ENCODE assay signal across 8 mouse cellular contexts in the genomic region with DNA sequence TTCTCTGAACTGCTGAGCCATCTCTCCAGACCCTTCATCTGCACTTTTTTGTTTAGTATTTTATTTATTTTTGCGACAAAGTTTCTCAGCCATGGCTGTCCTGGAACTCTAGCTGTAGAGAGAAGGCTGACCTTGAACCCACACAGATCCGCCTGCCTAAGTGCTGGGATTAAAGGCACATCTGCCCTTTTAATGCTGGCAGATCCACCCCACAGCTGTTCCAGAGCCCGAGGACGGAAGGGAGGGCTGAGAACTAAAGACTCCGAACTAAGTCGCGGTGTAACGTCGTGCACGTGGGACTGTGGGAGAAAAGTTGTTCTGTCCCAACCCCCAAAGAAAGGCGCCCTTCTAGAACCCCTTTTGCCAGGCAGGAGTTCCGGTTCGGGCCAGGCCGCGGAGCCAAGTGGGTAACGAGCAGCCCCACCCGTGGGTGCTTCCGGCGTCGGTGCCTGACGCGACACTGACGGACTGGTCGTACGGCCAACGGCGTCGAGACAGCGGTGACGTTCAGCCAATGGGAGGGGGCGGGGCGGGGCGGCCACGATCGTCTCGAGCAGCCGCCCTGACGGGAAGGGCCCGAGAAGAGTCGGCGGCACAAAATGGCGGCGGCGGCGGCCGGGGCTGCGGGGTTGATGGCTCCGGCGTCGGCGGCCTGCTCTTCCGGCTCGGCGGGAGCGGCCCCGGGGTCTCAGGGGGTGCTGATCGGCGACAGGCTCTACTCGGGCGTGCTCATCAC. TPM values are rescaled to one million over a fixed set of nuclear protein-coding genes. Genes with fewer than 3 reads are reported as not detected.
DNase-seq lines count a peak whose midpoint lies in the region; ATAC-seq and TF ChIP-seq lines count a peak whose summit lies in the region.

A gene (plus strand): TSS at position 561 of the 736 bp plus-strand sequence.

- H3K9me3 ChIP-seq in ES-E14 (ENCODE audit: control insufficient read depth, insufficient read depth, low read depth, low read length): no peaks in the 10 kb centered on the region
- no peaks in the 10 kb centered on the region for H3K9me3 ChIP-seq in forebrain, embryonic 15.5 days

- peak within 1 kb of the TSS; percentile 99 for H3K9ac ChIP-seq in ES-E14 (ENCODE audit: insufficient read depth, low read depth, low read length, poor library complexity, severe bottlenecking)
- peak within 1 kb of the TSS; percentile 94 for H3K9ac ChIP-seq in forebrain, embryonic 15.5 days (replicated peaks)

- H3K4me3 ChIP-seq in ES-E14 (ENCODE audit: insufficient read depth in 1 of 2, low read depth in 1 of 2, low read length in 2 of 2, poor library complexity in 1 of 2, severe bottlenecking in 1 of 2): peak within 1 kb of the TSS; percentile 96 to 97
- H3K4me3 ChIP-seq in forebrain, embryonic 15.5 days: peak within 1 kb of the TSS; percentile 97
- H3K4me3 ChIP-seq in lung, adult 2 months (replicated peaks; ENCODE audit: extremely low read depth, low read depth, low read length): peak within 1 kb of the TSS; percentile 91

- TF ChIP-seq POLR2A in lung, adult 2 months (IDR thresholded peaks at IDR 0.05; ENCODE audit: borderline replicate concordance, extremely low read depth, low read depth, low read length): peak; percentile 53; the same call in 1 of the 2 replicates

- peak; percentile 91 for DNase-seq in ES-E14 (ENCODE audit: low read depth, low spot score)
- peak; percentile 93 for DNase-seq in cerebellum, adult 11-12 months
- peak; percentile 91 for DNase-seq in heart, postnatal 25 days (ENCODE audit: low spot score)
- DNase-seq in layer of hippocampus, adult 18-20 months (ENCODE audit: low spot score in 2 of 2): peak; percentile 90 to 96
- DNase-seq in lung, adult 2 months: peak; percentile 89
- DNase-seq in thymus, adult 18-20 months: peak; percentile 92 to 94

- intact Hi-C loops in heart, postnatal 25 days (cut with DNase I): loop anchor here (2.0 kb wide), 1 partner anchor 19 kb away; a partner anchor contains a TSS

- under 1% methylated on average over 60 of the region's 60 CpGs for WGBS in forebrain, embryonic 15.5 days
- WGBS in lung, adult 2 months: under 1% methylated on average over 59 of the region's 60 CpGs

- H3K27me3 ChIP-seq in forebrain, embryonic 15.5 days: no peaks in the 10 kb centered on the region

- no peak for TF ChIP-seq CTCF in lung, adult 2 months (IDR thresholded peaks at IDR 0.05; ENCODE audit: insufficient read depth, low read length)

- ATAC-seq in forebrain, embryonic 15.5 days (replicated peaks): peak; percentile 99
- peak; percentile 100 for ATAC-seq in neutrophil, adult 5-6 weeks (ENCODE audit: extremely low read depth, insufficient number of reproducible peaks, low FRiP score, poor library complexity, severe bottlenecking)

- peaks cover 0 to 2% of the 10 kb centered on the region in 2 experiments; a peak in 2 of 4 replicates for H3K4me1 ChIP-seq in ES-E14 (ENCODE audit: control insufficient read depth in 2 of 2, insufficient read depth in 2 of 2, low read length in 2 of 2, poor library complexity in 1 of 2)
- peaks cover 25% of the 10 kb centered on the region for H3K4me1 ChIP-seq in forebrain, embryonic 15.5 days
- H3K4me1 ChIP-seq in lung, adult 2 months (ENCODE audit: control insufficient read depth, insufficient read depth, low read length): peaks cover 8% of the 10 kb centered on the region

- peak within 1 kb of the TSS; percentile 88 for H3K4me2 ChIP-seq in forebrain, embryonic 15.5 days (replicated peaks)

- in situ Hi-C loops in ES-E14 (cut with MboI; ENCODE audit: low sequenced_read_pairs in 2 of 2, unreplicated experiment in 2 of 2): no loop called here

- peak within 1 kb of the TSS; percentile 93 for H3K27ac ChIP-seq in ES-E14 (ENCODE audit: insufficient read depth, low read depth, low read length, poor library complexity, severe bottlenecking)
- peak within 1 kb of the TSS; percentile 88 for H3K27ac ChIP-seq in forebrain, embryonic 15.5 days (replicated peaks)

- H3K36me3 ChIP-seq in ES-E14 (ENCODE audit: control insufficient read depth, insufficient read depth, low read length, poor library complexity, severe bottlenecking): peaks cover 27% of the 10 kb centered on the region
- peaks cover 67% of the 10 kb centered on the region for H3K36me3 ChIP-seq in forebrain, embryonic 15.5 days

TF ChIP-seq in ES-E14, 5 proteins besides CTCF, POLR2A, EP300 and RAD21:
- TF ChIP-seq CHD2 (IDR thresholded peaks at IDR 0.05; ENCODE audit: low read depth, low read length) (peak; percentile 84), MAFK (IDR thresholded peaks at IDR 0.05; ENCODE audit: insufficient read depth, low read depth, low read length) (no peak), ZC3H11A (IDR thresholded peaks at IDR 0.05; ENCODE audit: borderline replicate concordance, low read depth, low read length) (no peak), ZNF384 (IDR thresholded peaks at IDR 0.05; ENCODE audit: low read depth, low read length) (no peak), HCFC1 (IDR thresholded peaks at IDR 0.05; ENCODE audit: borderline replicate concordance, insufficient read depth, low read length) (0 out of 2 replicates have a peak, but pooled peaks have one; percentile 30)

RNA-seq across cellular contexts. Expression of the gene that starts here (rescaled TPM):
- 103 and 171 TPM in 2 replicates for total RNA-seq in ES-E14 (2012; rRNA removed)
- 172 and 173 TPM in 2 replicates for polyA plus RNA-seq in forebrain, embryonic 15.5 days (2015; fragmentation: Nextera tagmentation; extraction: Ambion mirVana)
- 10 to 100 TPM; 35.6 to 37.8 TPM for total RNA-seq in heart, postnatal 25 days (2021)
- total RNA-seq in layer of hippocampus, adult 18-20 months (2021): 10 to 100 TPM; 70.4 to 79.3 TPM
- polyA plus RNA-seq in lung, adult 2 months (2012; rRNA removed): 59.8 and 62.5 TPM in 2 replicates
- total RNA-seq in neutrophil, adult 5-6 weeks (2017): 394 and 410 TPM in 2 replicates

Comparison
In these comparisons a context has a peak if more than half of its experiments do, and no peak if none do; other contexts are left out.
1. Peak in every context shown above with its lines: DNase-seq, ATAC-seq, H3K4me3 ChIP-seq and H3K27ac ChIP-seq.